Mouse (Mus musculus): Measurements from ENCODE around the gene Slc16a1. TPM values are rescaled to one million over a fixed set of nuclear protein-coding genes. Genes with fewer than 3 reads are reported as not detected.

Gene Slc16a1
- polyA plus RNA-seq, 1 experiment from 2014 or later, result 31.9 TPM

- Histone ChIP-seq H3K4me1 (ENCODE audit: control insufficient read depth, insufficient read depth, low read length) (peaks cover 7% of the 10 kb centered on the region; the same call in 1 of the 2 replicates), H3K4me3 (ENCODE audit: low read depth, low read length) (no peak overlapping the region), H3K9ac (ENCODE audit: low read length) (no peak overlapping the region), H3K9me3 (ENCODE audit: control insufficient read depth, low read length) (no peaks in the 10 kb centered on the region), H3K36me3 (ENCODE audit: control insufficient read depth, insufficient read depth, low read length) (no peaks in the 10 kb centered on the region), H3K4me2 (no peak overlapping the region), H3K27ac (ENCODE audit: low read depth, low read length) (no peak overlapping the region), H3K27me3 (ENCODE audit: control insufficient read depth, insufficient read depth, low read length) (no peaks in the 10 kb centered on the region)
- WGBS, result 86% methylated on average over 2 of the region's 2 CpGs
- ATAC-seq (ENCODE audit: low FRiP score) (no peak), DNase-seq (ENCODE audit: low spot score, missing footprints) (no peak)
These were observed 2.0 kb upstream of the Slc16a1 start for GRCm38 (mm10) chr3:104636491-104636890.

- Histone ChIP-seq H3K4me3 (ENCODE audit: low read depth, low read length) (peak overlapping the region; percentile 88), H3K27ac (ENCODE audit: low read depth, low read length) (no peak overlapping the region), H3K9ac (ENCODE audit: low read length) (peak overlapping the region; percentile 89), H3K36me3 (ENCODE audit: control insufficient read depth, insufficient read depth, low read length) (no peaks in the 10 kb centered on the region), H3K4me1 (ENCODE audit: control insufficient read depth, insufficient read depth, low read length) (peaks cover 7% of the 10 kb centered on the region; the same call in 1 of the 2 replicates), H3K9me3 (ENCODE audit: control insufficient read depth, low read length) (no peaks in the 10 kb centered on the region), H3K4me2 (peak overlapping the region; percentile 96), H3K27me3 (ENCODE audit: control insufficient read depth, insufficient read depth, low read length) (no peaks in the 10 kb centered on the region)
- ATAC-seq (ENCODE audit: low FRiP score) (no peak; the same call in 1 of the 2 replicates), DNase-seq (ENCODE audit: low spot score, missing footprints) (peak; percentile 99)
- WGBS, result 15% methylated on average over 38 of the region's 38 CpGs
These were observed 753 bp upstream of the Slc16a1 start for GRCm38 (mm10) chr3:104637427-104638402.

GRCm38 (mm10) chr3:104638932-104639748 is 672 bp downstream of the Slc16a1 start:
- Histone ChIP-seq H3K9ac (ENCODE audit: low read length) (peak overlapping the region; percentile 89), H3K36me3 (ENCODE audit: control insufficient read depth, insufficient read depth, low read length) (no peaks in the 10 kb centered on the region), H3K27ac (ENCODE audit: low read depth, low read length) (no peak overlapping the region), H3K9me3 (ENCODE audit: control insufficient read depth, low read length) (no peaks in the 10 kb centered on the region), H3K4me2 (peak overlapping the region; percentile 96), H3K27me3 (ENCODE audit: control insufficient read depth, insufficient read depth, low read length) (no peaks in the 10 kb centered on the region), H3K4me1 (ENCODE audit: control insufficient read depth, insufficient read depth, low read length) (peaks cover 7% of the 10 kb centered on the region; the same call in 1 of the 2 replicates), H3K4me3 (ENCODE audit: low read depth, low read length) (peak overlapping the region; percentile 88)
- DNase-seq (ENCODE audit: low spot score, missing footprints), result peak; percentile 93
- under 1% methylated on average over 54 of the region's 58 CpGs for WGBS
- peak; percentile 63 for ATAC-seq (ENCODE audit: low FRiP score)

- peaks cover 7% of the 10 kb centered on the region; the same call in 1 of the 2 replicates for H3K4me1 ChIP-seq (ENCODE audit: control insufficient read depth, insufficient read depth, low read length)
- ATAC-seq (ENCODE audit: low FRiP score) (no peak), DNase-seq (ENCODE audit: low spot score, missing footprints) (no peak)
- H3K27ac ChIP-seq (ENCODE audit: low read depth, low read length), result no peak overlapping the region
- peak overlapping the region; percentile 88 for H3K4me3 ChIP-seq (ENCODE audit: low read depth, low read length)
- H3K9ac ChIP-seq (ENCODE audit: low read length), result no peak overlapping the region; the same call in 1 of the 2 replicates
- no peaks in the 10 kb centered on the region for H3K27me3 ChIP-seq (ENCODE audit: control insufficient read depth, insufficient read depth, low read length)
- H3K9me3 ChIP-seq (ENCODE audit: control insufficient read depth, low read length), result no peaks in the 10 kb centered on the region
- peak overlapping the region; percentile 96 for H3K4me2 ChIP-seq
- no peaks in the 10 kb centered on the region for H3K36me3 ChIP-seq (ENCODE audit: control insufficient read depth, insufficient read depth, low read length)
- WGBS, result 16% methylated on average over 10 of the region's 10 CpGs
These were observed 1.4 kb downstream of the Slc16a1 start for GRCm38 (mm10) chr3:104639749-104640368.

GRCm38 (mm10) chr3:104640855-104641254 is 2.4 kb downstream of the Slc16a1 start:
- Histone ChIP-seq H3K4me1 (ENCODE audit: control insufficient read depth, insufficient read depth, low read length) (peaks cover 7% of the 10 kb centered on the region; the same call in 1 of the 2 replicates), H3K36me3 (ENCODE audit: control insufficient read depth, insufficient read depth, low read length) (no peaks in the 10 kb centered on the region), H3K9ac (ENCODE audit: low read length) (no peak overlapping the region), H3K27ac (ENCODE audit: low read depth, low read length) (no peak overlapping the region), H3K4me2 (no peak overlapping the region), H3K4me3 (ENCODE audit: low read depth, low read length) (no peak overlapping the region), H3K27me3 (ENCODE audit: control insufficient read depth, insufficient read depth, low read length) (no peaks in the 10 kb centered on the region), H3K9me3 (ENCODE audit: control insufficient read depth, low read length) (no peaks in the 10 kb centered on the region)
- no peak for ATAC-seq (ENCODE audit: low FRiP score)
- DNase-seq (ENCODE audit: low spot score, missing footprints), result no peak

- no peaks in the 10 kb centered on the region for H3K27me3 ChIP-seq (ENCODE audit: control insufficient read depth, insufficient read depth, low read length)
- WGBS, result 83% methylated on average over 1 of the region's 1 CpGs
- no peaks in the 10 kb centered on the region for H3K36me3 ChIP-seq (ENCODE audit: control insufficient read depth, insufficient read depth, low read length)
- ATAC-seq (ENCODE audit: low FRiP score) (no peak), DNase-seq (ENCODE audit: low spot score, missing footprints) (no peak)
- peaks cover 7% of the 10 kb centered on the region; the same call in 1 of the 2 replicates for H3K4me1 ChIP-seq (ENCODE audit: control insufficient read depth, insufficient read depth, low read length)
- no peak overlapping the region for H3K9ac ChIP-seq (ENCODE audit: low read length)
- H3K27ac ChIP-seq (ENCODE audit: low read depth, low read length), result no peak overlapping the region
- H3K4me2 ChIP-seq, result no peak overlapping the region
- H3K9me3 ChIP-seq (ENCODE audit: control insufficient read depth, low read length), result no peaks in the 10 kb centered on the region
- H3K4me3 ChIP-seq (ENCODE audit: low read depth, low read length), result no peak overlapping the region
These were observed 2.8 kb downstream of the Slc16a1 start for GRCm38 (mm10) chr3:104641313-104641712.

- WGBS, result 86% methylated on average over 4 of the region's 4 CpGs
- no peaks in the 10 kb centered on the region for H3K9me3 ChIP-seq (ENCODE audit: control insufficient read depth, low read length)
These were observed 4.6 kb downstream of the Slc16a1 start for GRCm38 (mm10) chr3:104643113-104643512.

GRCm38 (mm10) chr3:104643810-104644270 is 5.4 kb downstream of the Slc16a1 start:
- Histone ChIP-seq H3K4me1 (ENCODE audit: control insufficient read depth, insufficient read depth, low read length) (0 out of 2 replicates have a peak, but pooled peaks cover 5% of the 10 kb centered on the region), H3K4me3 (ENCODE audit: low read depth, low read length) (no peak overlapping the region), H3K27ac (ENCODE audit: low read depth, low read length) (no peak overlapping the region), H3K4me2 (no peak overlapping the region), H3K36me3 (ENCODE audit: control insufficient read depth, insufficient read depth, low read length) (no peaks in the 10 kb centered on the region), H3K9me3 (ENCODE audit: control insufficient read depth, low read length) (no peaks in the 10 kb centered on the region), H3K9ac (ENCODE audit: low read length) (no peak overlapping the region), H3K27me3 (ENCODE audit: control insufficient read depth, insufficient read depth, low read length) (no peaks in the 10 kb centered on the region)
- DNase-seq (ENCODE audit: low spot score, missing footprints) (peak; percentile 88), ATAC-seq (ENCODE audit: low FRiP score) (0 out of 2 replicates have a peak, but pooled peaks have one; percentile 55)
- 6% methylated on average over 2 of the region's 2 CpGs for WGBS

More at GRCm38 (mm10) chr3:104643113-104643512, 4.6 kb downstream of the Slc16a1 start:
- Histone ChIP-seq H3K4me2 (no peak overlapping the region), H3K36me3 (ENCODE audit: control insufficient read depth, insufficient read depth, low read length) (no peaks in the 10 kb centered on the region), H3K27me3 (ENCODE audit: control insufficient read depth, insufficient read depth, low read length) (no peaks in the 10 kb centered on the region), H3K9ac (ENCODE audit: low read length) (no peak overlapping the region), H3K4me1 (ENCODE audit: control insufficient read depth, insufficient read depth, low read length) (0 out of 2 replicates have a peak, but pooled peaks cover 5% of the 10 kb centered on the region), H3K27ac (ENCODE audit: low read depth, low read length) (no peak overlapping the region), H3K4me3 (ENCODE audit: low read depth, low read length) (no peak overlapping the region)
- ATAC-seq (ENCODE audit: low FRiP score) (no peak), DNase-seq (ENCODE audit: low spot score, missing footprints) (no peak)
